Mouse (Mus musculus) spleen, postnatal 14 days (tissue): ENCODE results near the gene Gstm5.

Experiments
- DNase-seq, 2 experiments: peaks; one replicate each; pipeline ENCODE4 v3.0.0; 2021 to 2022; ENCODE audit warnings: low spot score in 2 of 2

Gene Gstm5

DNA sequence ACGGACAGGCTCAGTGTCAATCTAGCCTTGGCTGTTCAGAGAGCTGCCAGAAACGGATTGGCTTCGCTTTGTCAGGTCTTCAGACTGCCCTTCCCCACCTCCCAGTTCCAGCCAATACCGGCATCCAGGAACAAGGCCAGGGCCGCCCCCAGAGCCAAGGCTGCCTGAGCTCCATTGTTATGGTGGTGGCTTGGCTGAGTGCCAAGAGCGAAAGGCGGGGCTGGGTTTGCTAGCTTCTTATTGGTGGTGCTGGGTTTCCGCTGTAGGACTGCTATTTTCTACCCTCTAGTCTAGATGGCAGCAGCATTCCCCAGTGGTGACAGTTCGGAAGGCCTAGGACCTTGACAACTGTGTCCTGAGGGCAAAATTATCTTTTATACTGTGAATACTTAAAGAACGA is 36.0 kb downstream of the Gstm5 start, which contains the start of gene Gstm7:
Gstm7 (minus strand) TSS at position 148 of the 400 bp plus-strand sequence.
- peak; percentile 65 to 75 for DNase-seq

- no peak for DNase-seq
Observed at GRCm38 (mm10) chr3:107932128-107932527, 36.5 kb downstream of the Gstm5 start.

- no peak for DNase-seq
Observed at GRCm38 (mm10) chr3:107935268-107935667, 39.6 kb downstream of the Gstm5 start.

- no peak for DNase-seq
Observed at GRCm38 (mm10) chr3:107935888-107936287, 40.3 kb downstream of the Gstm5 start.

GRCm38 (mm10) chr3:107939403-107939802 is 43.8 kb downstream of the Gstm5 start:
- peak in 1 of 2 experiments; percentile 18 for DNase-seq

GRCm38 (mm10) chr3:107939830-107940229 is 44.2 kb downstream of the Gstm5 start:
- DNase-seq: no peak

DNA sequence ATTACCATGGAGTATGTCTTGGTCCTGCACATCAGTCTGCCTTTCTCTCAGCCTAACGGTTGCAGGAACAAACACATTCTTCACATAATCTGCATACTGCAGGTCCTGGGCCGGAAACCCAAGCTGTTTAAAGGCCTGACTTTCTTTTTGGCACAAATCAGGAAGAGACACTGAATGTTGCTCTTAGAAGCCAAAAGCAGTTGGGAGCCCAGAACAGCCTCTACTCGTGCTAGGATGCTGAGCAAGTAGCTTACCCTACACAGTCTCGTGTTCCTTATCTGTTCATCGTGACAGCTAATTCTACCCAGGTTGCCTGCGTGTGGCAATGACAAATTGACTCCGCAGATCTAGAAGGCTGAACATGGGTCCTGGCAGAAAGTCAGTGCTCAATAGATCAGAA is 44.9 kb downstream of the Gstm5 start:
- DNase-seq: no peak

DNA sequence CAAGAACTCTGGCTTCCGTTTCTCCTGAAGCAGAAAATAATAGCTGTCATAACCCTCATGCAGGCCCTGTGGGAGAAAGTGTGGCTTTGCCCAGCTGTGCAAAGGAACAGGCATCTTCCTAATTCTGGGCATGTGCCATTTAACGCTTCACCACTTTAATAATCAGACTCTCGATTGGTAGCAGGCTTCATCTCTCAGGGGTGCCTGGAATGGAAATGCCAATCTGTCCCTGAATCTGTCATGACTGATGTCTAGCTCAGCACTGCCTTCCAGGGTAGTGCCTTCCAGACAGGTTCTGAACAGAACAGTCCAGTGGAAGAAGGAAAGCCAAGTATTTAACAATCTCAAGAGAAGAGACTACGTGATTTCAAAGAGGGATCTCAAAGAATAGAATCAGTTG is 45.6 kb downstream of the Gstm5 start:
- DNase-seq: no peak

- DNase-seq: no peak
Observed at GRCm38 (mm10) chr3:107943239-107943990, 47.8 kb downstream of the Gstm5 start, which contains the start of gene Gstm6. Gene Gstm6, minus strand, starts transcription at chr3:107943749.

DNA sequence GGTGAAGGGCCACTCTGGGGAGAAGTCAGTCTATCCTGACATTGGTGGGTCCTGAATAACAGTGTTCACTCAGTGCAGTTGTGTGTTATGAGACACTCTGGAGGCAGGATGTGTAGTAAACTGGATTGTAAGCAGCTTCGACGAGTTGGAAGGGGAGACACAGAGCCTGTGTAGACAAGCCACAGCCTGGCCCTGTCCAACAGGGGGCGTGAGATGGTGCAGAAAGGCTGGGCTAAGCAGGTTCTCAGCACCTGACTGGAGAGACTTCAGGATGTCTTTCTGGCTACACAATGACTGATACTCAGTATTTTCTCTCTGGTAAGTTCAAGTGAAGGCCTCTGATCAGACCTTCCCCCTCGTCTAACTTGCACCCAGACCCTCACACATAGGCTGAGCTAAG is 50.1 kb downstream of the Gstm5 start:
- DNase-seq: no peak
